Mouse (Mus musculus): ENCODE data around the gene Pate2. TPM values are rescaled to one million over a fixed set of nuclear protein-coding genes. Genes with fewer than 3 reads are reported as not detected.

The Pate2 gene
- polyA plus RNA-seq (2017; shearing (Covaris generic)): under 1 TPM in 1 of 2 experiments, not detected in 1; 0.69 TPM

DNA sequence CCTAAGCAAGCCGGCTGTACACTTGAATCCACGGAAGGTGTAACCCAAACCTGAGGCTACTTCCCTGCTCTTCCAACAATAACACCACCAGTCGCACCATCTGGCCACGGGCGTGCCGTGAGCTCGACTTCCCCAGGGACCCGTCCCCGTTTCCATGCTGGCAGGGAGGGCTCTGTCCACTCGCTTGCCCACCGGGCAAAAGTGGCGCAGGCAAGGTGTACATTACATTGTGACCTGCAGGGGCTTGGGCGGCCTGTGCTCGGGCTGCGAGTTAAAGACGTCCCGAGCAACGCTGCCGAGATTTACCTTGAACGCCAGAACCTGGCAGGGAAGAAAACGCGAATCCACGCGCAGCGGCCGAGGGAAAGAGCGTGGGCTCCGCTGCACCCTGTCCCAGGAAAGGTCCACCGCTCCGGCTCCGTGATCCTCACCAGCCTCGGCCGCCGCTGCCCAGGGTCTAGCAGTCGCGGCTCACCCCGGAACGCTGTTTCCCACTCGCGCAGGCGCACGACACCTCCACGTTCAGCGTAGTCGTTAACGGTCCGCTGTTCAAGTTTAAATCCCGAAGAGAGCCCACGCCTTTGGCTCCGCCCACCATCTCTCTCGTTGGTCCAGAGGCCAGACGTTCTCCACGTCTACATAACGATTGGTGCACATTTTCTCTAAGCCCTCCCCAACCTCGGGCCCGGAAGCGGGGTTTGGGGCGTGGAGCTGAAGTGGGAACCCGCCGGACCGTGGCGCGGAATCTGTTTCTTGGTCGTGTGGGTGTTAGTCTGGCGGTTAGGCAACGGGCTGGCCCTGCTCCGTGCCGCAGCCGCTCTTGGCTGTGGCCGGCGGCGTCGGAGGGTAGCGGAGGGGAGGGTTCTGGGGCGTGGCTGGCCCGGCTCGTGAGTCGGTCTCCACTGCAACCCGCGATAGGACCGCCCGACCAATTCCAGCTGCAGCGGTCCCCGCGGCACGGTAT is at the start of gene Pate2, which contains the start of gene Hyls1:
Pate2 (plus strand) TSS at position 714 of the 964 bp plus-strand sequence.
Hyls1 (minus strand) TSS at position 828 of the 964 bp plus-strand sequence.

GRCm38 (mm10) chr9:35558257-35559008 is 11.7 kb upstream of the Pate2 start, which contains the start of the genes Ddx25 and Pus3:
TSS of gene Ddx25 (minus strand) at chr9:35558528.
TSS of gene Pus3 (plus strand) at chr9:35558595.

GRCm38 (mm10) chr9:35611841-35612240 is 41.8 kb downstream of the Pate2 start, which contains the start of gene Pate4:
TSS of gene Pate4 (minus strand) at chr9:35611941.

DNA sequence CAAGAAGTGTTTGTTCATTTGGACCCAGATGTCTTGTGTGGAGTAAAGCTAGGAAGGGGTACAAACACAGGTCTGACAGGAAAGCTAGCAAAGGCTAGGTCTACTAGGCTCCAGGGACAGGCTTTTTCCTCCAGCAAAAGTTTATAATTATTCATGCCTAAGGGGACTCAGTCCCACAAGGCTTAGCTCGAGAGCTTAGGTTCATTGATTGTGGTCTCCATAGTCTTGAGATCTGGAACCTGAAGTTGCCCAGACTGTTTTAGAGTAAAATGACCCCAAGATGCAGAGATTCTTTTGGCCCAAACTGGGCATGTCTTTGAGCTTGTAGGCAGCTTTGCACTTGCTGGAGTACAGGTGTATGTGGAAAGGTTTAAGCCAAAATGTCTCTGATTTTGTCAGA is 78.0 kb downstream of the Pate2 start, which contains the start of gene Pate3:
Pate3 (minus strand) TSS at position 101 of the 400 bp plus-strand sequence.

GRCm38 (mm10) chr9:35687013-35687412 is 116.9 kb downstream of the Pate2 start, which contains the start of gene Pate1:
TSS of gene Pate1 (minus strand) at chr9:35687390.

Other genes with a start within 250 kb of the Pate2 start
- gene Cdon, start 149.2 kb upstream of the Pate2 start, polyA plus RNA-seq (2017; shearing (Covaris generic)): 1 to 10 TPM; 5.9 to 6.5 TPM
- not detected for gene Gm1113, start 52.0 kb upstream of the Pate2 start, polyA plus RNA-seq (2017; shearing (Covaris generic))
- under 1 TPM; 0.04 to 0.29 TPM for gene Ddx25, start 11.8 kb upstream of the Pate2 start, polyA plus RNA-seq (2017; shearing (Covaris generic))
- gene Pus3, start 11.7 kb upstream of the Pate2 start, polyA plus RNA-seq (2017; shearing (Covaris generic)): 10 to 100 TPM; 25.3 to 36.8 TPM
- gene Hyls1, start 114 bp downstream of the Pate2 start, polyA plus RNA-seq (2017; shearing (Covaris generic)): 1 to 10 TPM; 5.5 to 7.8 TPM
- not detected for gene Pate4, start 41.7 kb downstream of the Pate2 start, polyA plus RNA-seq (2017; shearing (Covaris generic))
- gene Pate3, start 77.9 kb downstream of the Pate2 start, polyA plus RNA-seq (2017; shearing (Covaris generic)): not detected
- under 1 TPM; 0.16 TPM for gene Pate1, start 117.1 kb downstream of the Pate2 start, polyA plus RNA-seq (2017; shearing (Covaris generic))
- gene Gm17677, start 170.8 kb downstream of the Pate2 start, polyA plus RNA-seq (2017; shearing (Covaris generic)): not detected
- gene Gm17727, start 207.8 kb downstream of the Pate2 start, polyA plus RNA-seq (2017; shearing (Covaris generic)): not detected
- not detected for gene Gm27235, start 219.8 kb downstream of the Pate2 start, polyA plus RNA-seq (2017; shearing (Covaris generic))
- gene D730048I06Rik, start 219.8 kb downstream of the Pate2 start, polyA plus RNA-seq (2017; shearing (Covaris generic)): not detected